Mouse (Mus musculus): ENCODE data around the gene 4930455H04Rik.

DNA sequence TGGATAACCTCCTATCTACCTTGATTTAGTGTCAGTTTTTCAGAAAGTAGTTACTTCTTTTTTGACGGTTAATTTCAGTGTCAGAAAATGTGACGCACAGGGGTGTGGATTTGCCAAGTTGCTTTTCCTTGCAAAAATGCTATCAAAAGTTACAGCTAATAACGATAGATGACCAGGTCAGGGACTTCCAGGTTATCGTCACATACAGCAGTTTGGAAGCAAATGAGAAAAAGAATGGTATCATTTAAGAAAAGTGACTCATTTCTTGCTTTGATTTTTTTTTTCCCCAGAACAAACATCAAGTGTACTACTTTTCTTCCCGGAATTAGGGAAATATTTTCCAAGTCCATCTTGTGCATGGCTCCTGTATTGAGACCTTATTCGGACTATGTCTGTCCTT is 631 bp upstream of the 4930455H04Rik start:
- no peak for TF ChIP-seq CTCF (IDR thresholded peaks at IDR 0.05; ENCODE audit: control insufficient read depth, insufficient read depth, insufficient replicate concordance, low read depth, low read length)
- TF ChIP-seq POLR2A (IDR thresholded peaks at IDR 0.05; ENCODE audit: control insufficient read depth, low read depth, low read length): no peak

All from testis, adult 2 months (tissue).